Mouse (Mus musculus) CH12.LX (cell line): ENCODE measurements around the gene Lat. TPM values are rescaled to one million over a fixed set of nuclear protein-coding genes. Genes with fewer than 3 reads are reported as not detected.

Experiments used
- DNase-seq: peaks from one replicate; pipeline ENCODE4 v3.0.0-alpha.2; 2013; ENCODE audit errors: extremely low read depth
- H3K27ac ChIP-seq: 2 replicates; pipeline ENCODE4 v1.5.1; 2012; ENCODE audit warnings: low read depth, mild to moderate bottlenecking, control low read depth, moderate library complexity; ENCODE audit not compliant: insufficient read depth
- H3K27me3 ChIP-seq: replicated peaks from 2 replicates; pipeline ENCODE3; 2012; ENCODE audit warnings: inconsistent platforms
- H3K36me3 ChIP-seq, 2 experiments: replicated peaks in 1 of 2; 2 replicates each; pipeline versions ENCODE3 to v1.6.1; 2012; ENCODE audit warnings: inconsistent platforms in 1 of 2, low read length in 1 of 2, mild to moderate bottlenecking in 1 of 2, mixed read lengths in 1 of 2, moderate library complexity in 1 of 2; ENCODE audit not compliant: control insufficient read depth in 1 of 2, insufficient read depth in 1 of 2
- H3K4me1 ChIP-seq, 2 experiments: 2 replicates each; pipeline ENCODE4 v1.6.1; 2012; ENCODE audit warnings: inconsistent platforms in 1 of 2, moderate library complexity in 1 of 2; ENCODE audit not compliant: insufficient read depth in 2 of 2, control insufficient read depth in 1 of 2
- H3K4me2 ChIP-seq: 2 replicates; pipeline ENCODE4 v1.6.1; 2012; ENCODE audit warnings: low read depth, mild to moderate bottlenecking, control low read depth; ENCODE audit not compliant: poor library complexity, insufficient read depth, severe bottlenecking
- H3K4me3 ChIP-seq, 3 experiments: fragments of 150-350 bp in 1 of 3; sonication (generic) in 1 of 3; replicated peaks in 1 of 3; 2 replicates each; pipeline versions ENCODE3 to v1.5.1; 2011 to 2012; ENCODE audit warnings: low read depth in 2 of 3, low read length in 2 of 3, mild to moderate bottlenecking in 2 of 3, moderate library complexity in 2 of 3, control low read depth in 1 of 3, improper control_type of control experiment in 1 of 3, inconsistent platforms in 1 of 3, mixed read lengths in 1 of 3; ENCODE audit not compliant: poor library complexity in 1 of 3
- H3K79me2 ChIP-seq: replicated peaks from 2 replicates; pipeline ENCODE4 v1.6.1; 2012; ENCODE audit warnings: mild to moderate bottlenecking, moderate library complexity; ENCODE audit not compliant: control insufficient read depth, poor library complexity, insufficient read depth, severe bottlenecking; ENCODE audit errors: extremely low read depth
- H3K9ac ChIP-seq: 2 replicates; pipeline ENCODE4 v1.6.1; 2012; ENCODE audit warnings: low read depth, mild to moderate bottlenecking, control low read depth, moderate library complexity; ENCODE audit not compliant: insufficient read depth
- H3K9me3 ChIP-seq: replicated peaks from 2 replicates; pipeline ENCODE3; 2012; ENCODE audit warnings: low read length, inconsistent platforms, mixed read lengths
- BHLHE40 ChIP-seq: IDR thresholded peaks from 2 replicates; pipeline ENCODE4 v1.6.1; 2011; ENCODE audit warnings: mild to moderate bottlenecking, low read depth, low read length, improper control_type of control experiment
- HCFC1 ChIP-seq: IDR thresholded peaks from 2 replicates; pipeline ENCODE4 v1.6.1; 2012; ENCODE audit warnings: low read depth, mild to moderate bottlenecking, inconsistent platforms, low read length, improper control_type of control experiment
- MAFK ChIP-seq: IDR thresholded peaks from 2 replicates; pipeline ENCODE4 v1.6.1; 2011; ENCODE audit warnings: low read length, improper control_type of control experiment; ENCODE audit not compliant: insufficient replicate concordance
- MAX ChIP-seq: IDR thresholded peaks from 2 replicates; pipeline ENCODE4 v1.6.1; 2011; ENCODE audit warnings: low read length, improper control_type of control experiment
- POLR2A ChIP-seq: IDR thresholded peaks from 2 replicates; pipeline ENCODE4 v1.6.1; 2011; ENCODE audit warnings: low read depth, mild to moderate bottlenecking, improper control_type of control experiment, low read length
- RAD21 ChIP-seq: IDR thresholded peaks from 2 replicates; pipeline ENCODE4 v1.6.1; 2011; ENCODE audit warnings: low read depth, mild to moderate bottlenecking, low read length, improper control_type of control experiment, moderate library complexity
- SIN3A ChIP-seq: IDR thresholded peaks from 2 replicates; pipeline ENCODE4 v1.6.1; 2012; ENCODE audit warnings: low read length, improper control_type of control experiment, inconsistent platforms
- TBP ChIP-seq: conservative IDR thresholded peaks from 2 replicates; pipeline ENCODE4 v1.6.1; 2011; ENCODE audit warnings: low read depth, low read length, improper control_type of control experiment
- USF2 ChIP-seq: conservative IDR thresholded peaks from 2 replicates; pipeline ENCODE4 v1.6.1; 2011; ENCODE audit warnings: low read depth, low read length, improper control_type of control experiment
- ZNF384 ChIP-seq: IDR thresholded peaks from 2 replicates; pipeline ENCODE4 v1.6.1; 2012; ENCODE audit warnings: low read depth, low read length, improper control_type of control experiment, inconsistent platforms
- dilution Hi-C: fragments of 300-500 bp; cut with MboI; formaldehyde crosslinking; loops from 2 replicates; pipeline ENCODE4 v1.14.3; 2020; ENCODE audit warnings: low sequenced_read_pairs; ENCODE audit not compliant: extremely low pct_unique_long_range_greater_than_20kb, extremely low pct_ligation_motif_present
- in situ Hi-C: fragments of 300-500 bp; cut with MboI; formaldehyde crosslinking; loops from 3 replicates; pipeline ENCODE4 v1.14.3; 2019; ENCODE audit warnings: low sequenced_read_pairs, low pct_ligation_motif_present, low pct_unique_long_range_greater_than_20kb, mixed read lengths
- polyA plus RNA-seq: library from polyadenylated mRNA; unstranded; fragments of >175 nt; gene quantifications from 2 replicates; pipeline ENCODE4 v1.2.1, GENCODE M21; 2012; ENCODE audit warnings: low read depth; ENCODE audit not compliant: insufficient read length
- total RNA-seq, 2 experiments: library from RNA; depleted of rRNA; stranded (reverse); fragments of 300-350 nt in 1 of 2; fragments of >200 nt in 1 of 2; gene quantifications; 2 replicates each; pipeline ENCODE4 v1.2.3; 2012 to 2014

Gene Lat
- total RNA-seq (2012; rRNA removed) (0.42 TPM in 2 replicates), total RNA-seq (2014; rRNA removed) (0.55 TPM in 1 of 2 replicates, not detected in the other), polyA plus RNA-seq (1.1 and 1.2 TPM in 2 replicates)

DNA sequence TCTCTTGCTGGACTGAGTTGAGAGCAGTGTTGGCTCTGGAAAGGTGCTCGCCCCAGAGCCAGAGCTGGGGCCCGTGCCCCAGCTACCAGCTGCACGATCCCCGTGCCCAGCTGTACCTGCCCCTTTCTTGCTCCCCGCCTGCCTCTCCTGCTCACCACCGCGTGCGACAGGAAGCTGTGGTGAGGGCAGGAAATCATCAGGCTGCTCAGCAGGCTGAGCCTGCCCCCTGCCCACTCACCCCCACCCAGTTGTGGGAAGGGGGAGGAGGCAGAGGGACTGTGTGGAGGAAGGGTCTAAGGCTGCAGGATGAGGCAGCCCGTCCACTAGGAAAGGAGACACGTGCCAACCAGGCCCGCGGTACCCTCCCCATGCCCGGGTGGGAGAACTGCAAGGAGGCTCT, at the start of gene Lat:
Gene Lat, minus strand, starts transcription at position 178 of the 400 bp plus-strand sequence.
- Histone ChIP-seq H3K9ac (no peak within 1 kb of the TSS), H3K4me3 (no peak within 1 kb of the TSS), H3K27ac (no peak within 1 kb of the TSS), H3K27me3 (no peaks in the 10 kb centered on the region), H3K9me3 (no peaks in the 10 kb centered on the region), H3K4me2 (no peak within 1 kb of the TSS), H3K36me3 (peaks cover 49 to 81% of the 10 kb centered on the region in 2 experiments), H3K79me2 (no peaks in the 10 kb centered on the region), H3K4me1 (peaks cover 4 to 19% of the 10 kb centered on the region in 2 experiments; a peak in 3 of 4 replicates)
- in situ Hi-C loops (loop anchor here (25.0 kb wide), 1 partner anchor 107 kb away; the partner anchor contains the start of gene Sbk1), dilution Hi-C loops (no loop called here)
- peak; percentile 23; the same call in 1 of the 2 replicates for TF ChIP-seq BHLHE40
- TF ChIP-seq USF2 = no peak
- no peak for TF ChIP-seq HCFC1
- peak; percentile 18 for DNase-seq

DNA sequence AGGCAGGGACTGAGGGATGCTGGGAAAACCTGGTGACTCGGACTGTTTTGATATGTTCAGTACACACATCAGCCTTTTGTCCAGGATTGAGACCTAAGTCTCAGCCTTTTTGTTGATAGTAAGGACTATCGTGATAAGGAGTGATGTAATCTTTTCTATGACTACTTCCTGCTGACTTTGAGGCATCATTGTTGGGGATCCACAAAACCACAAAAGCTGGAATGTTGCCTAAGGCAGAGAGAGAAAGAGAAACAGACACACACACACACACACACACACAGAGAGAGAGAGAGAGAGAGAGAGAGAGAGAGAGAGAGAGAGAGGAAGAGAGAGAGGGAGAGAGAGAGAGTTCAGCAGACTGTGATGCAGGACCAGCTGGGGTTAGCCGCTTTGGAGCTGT, 49.1 kb upstream of the Lat start:
- no peak for DNase-seq
- Histone ChIP-seq H3K4me1 (peaks cover 26 to 43% of the 10 kb centered on the region in 2 experiments), H3K4me2 (no peak overlapping the region), H3K9me3 (peaks cover 13% of the 10 kb centered on the region), H3K9ac (no peak overlapping the region), H3K4me3 (no peak overlapping the region), H3K79me2 (peaks cover 15% of the 10 kb centered on the region), H3K27ac (peak overlapping the region; percentile 57; the same call in 1 of the 2 replicates), H3K27me3 (no peaks in the 10 kb centered on the region), H3K36me3 (peaks cover 0 to 5% of the 10 kb centered on the region in 2 experiments)
- in situ Hi-C loops (no loop called here), dilution Hi-C loops (no loop called here)
- TF ChIP-seq SIN3A = no peak
- TF ChIP-seq TBP = no peak
- TF ChIP-seq RAD21 = no peak
- TF ChIP-seq ZNF384 = no peak
- no peak for TF ChIP-seq USF2

GRCm38 (mm10) chr7:126417606-126418005, 48.2 kb upstream of the Lat start:
- dilution Hi-C loops = no loop called here
- no peak overlapping the region for H3K4me2 ChIP-seq
- in situ Hi-C loops = no loop called here
- H3K36me3 ChIP-seq = peaks cover 4 to 14% of the 10 kb centered on the region in 2 experiments
- peak overlapping the region; percentile 100 for H3K27ac ChIP-seq
- H3K27me3 ChIP-seq = no peaks in the 10 kb centered on the region
- peak overlapping the region; percentile 23; the same call in 1 of the 2 replicates for H3K9ac ChIP-seq
- peak; percentile 56; the same call in 1 of the 2 replicates for TF ChIP-seq MAX
- TF ChIP-seq POLR2A = 0 out of 2 replicates have a peak, but pooled peaks have one; percentile 6
- no peak for TF ChIP-seq BHLHE40
- no peak for TF ChIP-seq MAFK
- H3K4me3 ChIP-seq = no peak overlapping the region
- peaks cover 21% of the 10 kb centered on the region for H3K79me2 ChIP-seq
- peaks cover 34 to 51% of the 10 kb centered on the region in 2 experiments for H3K4me1 ChIP-seq
- DNase-seq = no peak
- peaks cover 10% of the 10 kb centered on the region for H3K9me3 ChIP-seq
